Mouse (Mus musculus) G1E (cell line): ENCODE measurements around the gene Htt. TPM values are rescaled to one million over a fixed set of nuclear protein-coding genes. Genes with fewer than 3 reads are reported as not detected.

Experiments used
- ATAC-seq: 2 replicates; pipeline ENCODE4 v1.8.0; 2016; ENCODE audit warnings: mild to moderate bottlenecking; ENCODE audit not compliant: insufficient number of reproducible peaks, poor library complexity, low FRiP score, severe bottlenecking; ENCODE audit errors: extremely low read depth
- DNase-seq: peaks from one replicate; pipeline ENCODE4 v3.0.0; 2012; ENCODE audit warnings: low spot score
- H3K27me3 ChIP-seq: 2 replicates; pipeline ENCODE4 v1.6.1; 2012; ENCODE audit warnings: mild to moderate bottlenecking, low read length, inconsistent platforms; ENCODE audit not compliant: insufficient read depth
- H3K36me3 ChIP-seq: replicated peaks from 2 replicates; pipeline ENCODE3; 2012; ENCODE audit warnings: mild to moderate bottlenecking, inconsistent platforms
- H3K4me1 ChIP-seq: 2 replicates; pipeline ENCODE4 v1.6.1; 2012; ENCODE audit warnings: low read depth, low read length, inconsistent platforms, mixed read lengths; ENCODE audit not compliant: insufficient read depth
- H3K4me3 ChIP-seq: 2 replicates; pipeline ENCODE4 v1.5.1; 2012; ENCODE audit warnings: low read depth, mild to moderate bottlenecking, inconsistent platforms, low read length, moderate library complexity, mixed read lengths
- H3K9me3 ChIP-seq: replicated peaks from 2 replicates; pipeline ENCODE4 v1.6.1; 2012; ENCODE audit warnings: inconsistent platforms
- CTCF ChIP-seq: IDR thresholded peaks from 2 replicates; pipeline ENCODE4 v1.5.1; 2012; ENCODE audit warnings: low read depth, low read length, inconsistent platforms, mixed read lengths
- GATA1 ChIP-seq: IDR thresholded peaks from 2 replicates; pipeline ENCODE4 v1.6.1; 2012; ENCODE audit warnings: borderline replicate concordance, low read length, inconsistent platforms, mixed read lengths
- GATA2 ChIP-seq: IDR thresholded peaks from 2 replicates; pipeline ENCODE4 v1.6.1; 2012; ENCODE audit warnings: low read depth, low read length, inconsistent platforms, borderline replicate concordance
- POLR2AphosphoS5 ChIP-seq: IDR thresholded peaks from 2 replicates; pipeline ENCODE4 v1.6.1; 2012; ENCODE audit warnings: low read depth, low read length, inconsistent platforms; ENCODE audit not compliant: insufficient replicate concordance
- TAL1 ChIP-seq: conservative IDR thresholded peaks from 2 replicates; pipeline ENCODE4 v1.6.1; 2012; ENCODE audit warnings: low read depth, low read length, inconsistent platforms, mixed read lengths
- polyA plus RNA-seq: library from polyadenylated mRNA; stranded (reverse); fragments of >175 nt; gene quantifications from 2 replicates; pipeline ENCODE4 v1.2.3, GENCODE M21; 2012
- total RNA-seq, 2 experiments: library from RNA; stranded (forward) in 1 of 2; stranded (reverse) in 1 of 2; fragments of 200-1000 nt in 1 of 2; fragments of >200 nt in 1 of 2; fragmentation: Nextera tagmentation in 1 of 2; gene quantifications; 2 replicates each; pipeline ENCODE4 v1.2.3; 2014 to 2017

Htt gene
- total and polyA plus RNA-seq, 3 experiments, result 4.9 to 51.1 (median 24.4) TPM

DNA sequence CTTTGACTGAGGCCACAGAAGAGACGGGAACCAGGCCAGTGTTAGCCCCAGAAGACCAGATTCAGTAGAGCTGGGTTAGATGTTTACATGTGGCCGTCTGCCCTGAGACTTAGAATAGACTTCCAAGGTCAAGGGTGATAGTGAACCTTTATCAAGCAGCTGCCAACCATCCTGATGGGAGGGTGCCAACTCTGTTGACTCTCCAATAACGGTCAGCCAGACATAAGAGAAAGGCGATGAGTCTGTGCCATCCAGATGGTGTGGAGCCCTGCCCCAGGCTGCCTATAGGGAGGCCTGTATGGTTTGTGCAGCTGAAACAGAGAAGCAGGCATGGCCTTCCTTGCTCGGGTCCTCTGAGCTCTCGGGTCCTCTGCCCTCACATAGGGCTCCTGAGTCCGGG lies 163.0 kb downstream of the Htt start:
- Histone ChIP-seq H3K9me3 (no peaks in the 10 kb centered on the region), H3K36me3 (no peaks in the 10 kb centered on the region), H3K4me1 (peaks cover 28% of the 10 kb centered on the region), H3K27me3 (peaks cover 23% of the 10 kb centered on the region), H3K4me3 (no peak overlapping the region)
- ATAC-seq (no peak), DNase-seq (no peak)
- no peak for TF ChIP-seq GATA2
- TF ChIP-seq POLR2AphosphoS5, result no peak
- TF ChIP-seq CTCF, result no peak
- no peak for TF ChIP-seq TAL1
- no peak for TF ChIP-seq GATA1

DNA sequence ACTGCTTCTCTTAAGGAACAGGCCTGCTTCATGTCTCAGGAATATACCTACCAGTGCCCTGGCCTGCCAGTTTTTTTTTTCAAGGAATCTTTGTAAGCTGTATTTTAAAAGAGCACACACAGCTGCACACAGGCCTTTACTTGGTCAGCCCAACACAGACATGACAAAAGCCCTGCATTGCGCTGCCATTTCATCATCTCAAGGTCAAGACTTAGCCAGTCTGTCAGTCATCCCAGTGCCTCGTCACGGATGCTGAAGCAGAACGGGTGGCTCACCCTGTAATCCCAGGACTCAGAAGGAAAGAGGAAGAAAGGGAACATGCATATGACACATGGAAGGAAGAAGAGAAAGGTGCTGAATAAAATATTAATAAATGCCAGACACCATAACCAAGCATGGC lies 166.1 kb downstream of the Htt start:
- DNase-seq, result no peak
- no peak for TF ChIP-seq GATA2
- no peak for TF ChIP-seq CTCF
- TF ChIP-seq GATA1, result no peak
- TF ChIP-seq TAL1, result no peak
- no peak for ATAC-seq
- no peaks in the 10 kb centered on the region for H3K36me3 ChIP-seq
- peaks cover 36% of the 10 kb centered on the region for H3K4me1 ChIP-seq
- H3K4me3 ChIP-seq, result no peak overlapping the region
- no peaks in the 10 kb centered on the region for H3K9me3 ChIP-seq
- peaks cover 20% of the 10 kb centered on the region for H3K27me3 ChIP-seq

DNA sequence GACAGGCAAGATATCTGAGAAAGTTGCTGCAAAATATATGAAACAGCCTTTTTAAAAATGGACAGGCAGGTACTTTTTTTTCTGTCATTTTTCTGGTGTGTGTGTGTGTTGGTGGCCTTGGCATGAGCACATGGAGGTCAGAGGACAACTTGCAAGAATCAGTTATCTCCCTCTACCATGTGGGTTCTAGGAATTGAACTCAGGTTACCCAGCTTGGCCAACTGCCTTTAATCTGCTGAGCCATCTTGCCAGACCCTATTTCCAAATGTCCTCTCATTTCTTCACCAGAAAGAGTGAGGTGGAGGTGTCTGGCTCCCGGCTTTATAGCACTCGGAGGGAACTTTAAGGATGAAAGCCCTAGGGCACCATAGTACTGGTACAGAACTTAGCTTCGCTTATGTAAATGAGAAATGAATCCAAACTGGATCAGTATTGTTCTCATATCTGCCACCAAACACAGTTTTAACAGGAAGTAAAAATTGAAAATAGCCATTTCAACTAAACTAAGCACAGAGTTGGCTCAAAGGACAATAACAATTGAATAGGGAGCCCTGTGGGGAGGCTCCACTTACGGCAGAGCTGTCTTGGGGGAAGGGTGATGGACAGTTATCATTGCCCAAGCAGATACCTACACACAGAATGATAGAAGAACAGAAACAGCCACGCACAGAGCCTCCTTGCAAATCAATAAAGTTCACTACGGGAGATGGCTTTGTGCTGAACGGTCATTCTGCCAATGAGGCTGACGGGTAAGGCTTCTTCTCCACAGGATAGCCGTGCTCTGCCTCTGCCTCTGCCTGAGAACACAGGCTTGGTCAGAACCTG lies 168.8 kb downstream of the Htt start:
- H3K27me3 ChIP-seq, result peaks cover 9% of the 10 kb centered on the region
- TF ChIP-seq TAL1, result no peak; the same call in 1 of the 2 replicates
- TF ChIP-seq GATA1, result no peak
- TF ChIP-seq CTCF, result no peak
- TF ChIP-seq POLR2AphosphoS5, result no peak
- no peak for TF ChIP-seq GATA2
- ATAC-seq (no peak), DNase-seq (no peak)
- H3K4me3 ChIP-seq, result no peak overlapping the region; the same call in 1 of the 2 replicates
- H3K4me1 ChIP-seq, result peaks cover 22% of the 10 kb centered on the region
- no peaks in the 10 kb centered on the region for H3K36me3 ChIP-seq
- no peaks in the 10 kb centered on the region for H3K9me3 ChIP-seq

GRCm38 (mm10) chr5:34931091-34931490 lies 169.6 kb downstream of the Htt start:
- Histone ChIP-seq H3K4me1 (peaks cover 22% of the 10 kb centered on the region), H3K9me3 (no peaks in the 10 kb centered on the region), H3K4me3 (no peak overlapping the region; the same call in 1 of the 2 replicates), H3K27me3 (peaks cover 13% of the 10 kb centered on the region), H3K36me3 (no peaks in the 10 kb centered on the region)
- no peak for ATAC-seq
- TF ChIP-seq TAL1, result no peak
- no peak for TF ChIP-seq GATA1
- TF ChIP-seq GATA2, result no peak
- TF ChIP-seq POLR2AphosphoS5, result no peak
- TF ChIP-seq CTCF, result no peak
- DNase-seq, result no peak

DNA sequence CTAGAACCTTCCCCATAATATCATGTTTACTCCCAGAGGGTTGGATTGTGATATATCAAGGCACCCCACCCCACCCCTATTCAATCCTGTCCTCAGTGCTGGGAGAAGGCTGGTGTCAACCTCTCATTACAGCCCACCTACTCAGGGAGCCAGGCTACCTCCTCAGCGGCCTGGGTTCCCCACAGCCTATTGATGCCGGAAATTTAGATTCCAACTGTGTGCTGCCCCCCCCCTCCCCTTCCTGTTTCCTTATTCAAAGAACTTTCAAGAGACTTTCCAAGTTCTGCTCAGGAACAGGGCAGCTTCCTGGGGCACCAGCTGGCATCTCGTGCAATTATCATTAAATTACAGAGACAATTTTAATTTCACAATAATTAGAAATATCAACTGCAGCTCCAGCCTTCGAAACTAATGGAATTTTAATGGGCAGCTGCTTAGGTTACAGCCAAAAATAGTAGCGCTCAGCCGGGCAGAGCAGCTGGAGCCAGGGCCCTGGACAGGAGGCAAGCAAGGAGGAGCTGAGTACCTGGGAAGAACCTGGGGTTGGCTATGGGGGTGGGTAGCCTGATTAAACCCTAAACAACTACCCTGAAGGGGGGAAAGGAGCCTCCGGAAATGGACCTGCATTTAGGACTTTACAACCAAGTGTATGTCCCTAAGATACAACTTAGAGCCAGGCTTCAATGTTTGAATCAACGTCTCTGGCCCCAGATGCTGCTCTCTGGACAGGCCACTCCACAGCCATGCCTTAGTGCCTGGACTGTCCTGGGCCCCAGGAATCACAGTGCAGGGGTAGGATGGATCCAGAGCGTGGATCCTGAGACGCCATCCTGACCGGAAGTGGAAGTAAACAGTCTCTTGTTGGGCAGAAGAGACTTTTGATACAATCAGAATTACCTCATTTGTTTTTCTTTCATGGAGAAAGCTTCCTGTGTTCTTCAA lies 170.2 kb downstream of the Htt start:
- Histone ChIP-seq H3K9me3 (no peaks in the 10 kb centered on the region), H3K4me3 (no peak overlapping the region), H3K36me3 (no peaks in the 10 kb centered on the region), H3K4me1 (peaks cover 22% of the 10 kb centered on the region), H3K27me3 (peaks cover 15% of the 10 kb centered on the region)
- no peak for ATAC-seq
- TF ChIP-seq CTCF (no peak), GATA2 (no peak), TAL1 (no peak), GATA1 (no peak), POLR2AphosphoS5 (no peak)
- no peak for DNase-seq

DNA sequence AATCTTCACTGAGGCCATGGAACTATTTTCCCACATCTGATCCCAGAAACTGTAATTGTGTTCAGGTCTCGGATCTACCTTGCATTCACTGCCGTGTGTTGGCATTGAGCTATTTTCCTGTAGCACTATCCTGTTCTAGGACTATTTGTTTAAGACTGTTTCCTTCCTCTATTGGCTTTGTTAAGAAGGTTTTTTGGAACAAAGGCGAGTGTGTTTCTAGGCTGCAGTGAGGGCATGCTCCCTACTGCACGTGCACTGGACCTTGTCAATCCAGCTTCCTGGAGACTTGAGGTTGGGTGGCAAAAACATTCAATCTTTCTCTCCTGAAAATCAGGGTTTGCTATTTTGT lies 170.9 kb downstream of the Htt start:
- H3K36me3 ChIP-seq, result no peaks in the 10 kb centered on the region
- H3K9me3 ChIP-seq, result no peaks in the 10 kb centered on the region
- peaks cover 15% of the 10 kb centered on the region for H3K27me3 ChIP-seq
- no peak overlapping the region for H3K4me3 ChIP-seq
- TF ChIP-seq CTCF (no peak), GATA1 (no peak), TAL1 (no peak), GATA2 (no peak), POLR2AphosphoS5 (no peak)
- DNase-seq, result no peak
- ATAC-seq, result no peak
- H3K4me1 ChIP-seq, result peaks cover 22% of the 10 kb centered on the region
